Mouse (Mus musculus) liver, postnatal 0 days (tissue): ENCODE measurements at regions not wholly inside any gene's neighbourhood (a gene's known extent, or its start where the extent isn't known, plus 50 kb on each side); places are given as distances from the start of the nearest gene placed in this dataset.
A peak's percentile ranks its signal among the peaks of the same experiment; 100 is the strongest.

Experiments
- CTCF ChIP-seq: sonication (generic); IDR thresholded peaks from 2 replicates; pipeline ENCODE4 v1.5.1; 2016; ENCODE audit warnings: antibody characterized with exemption, low read depth
- EP300 ChIP-seq: IDR thresholded peaks from 2 replicates; pipeline ENCODE4 v1.6.1; 2016; ENCODE audit warnings: antibody characterized with exemption, low read depth, mild to moderate bottlenecking

DNA sequence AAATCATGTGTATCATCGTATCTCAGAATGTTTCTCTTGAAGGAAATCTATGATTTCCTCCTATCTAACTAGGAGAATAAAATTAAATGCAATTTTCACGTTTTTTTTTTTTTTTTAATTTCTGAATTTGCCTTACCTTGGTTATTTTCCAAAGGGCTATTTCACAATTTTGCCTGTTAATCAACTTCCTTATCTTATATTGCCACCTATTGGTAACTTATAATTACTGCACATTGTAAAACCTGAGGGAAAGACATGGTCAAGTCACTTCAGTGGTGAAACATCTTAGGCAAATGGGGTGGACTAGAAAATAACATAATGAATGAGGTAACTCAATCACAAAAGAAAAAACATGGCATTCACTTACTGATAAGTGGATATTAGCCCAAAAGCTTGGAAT is 232.0 kb downstream of the Nap1l3 start:
- TF ChIP-seq CTCF (peak; percentile 25; the same call in 1 of the 2 replicates), EP300 (no peak)
